Mouse (Mus musculus): ENCODE measurements around the gene Sesn2.
A peak's percentile ranks its signal among the peaks of the same experiment; 100 is the strongest.

The Sesn2 gene

GRCm38 (mm10) chr4:132514555-132515135 lies 4.3 kb upstream of the Sesn2 start:
- peak; percentile 74 to 87 for DNase-seq (ENCODE audit: low spot score in 2 of 2)

GRCm38 (mm10) chr4:132513395-132514273 lies 3.3 kb upstream of the Sesn2 start:
- no peak for DNase-seq (ENCODE audit: low spot score in 2 of 2)

GRCm38 (mm10) chr4:132512080-132512479 lies 1.8 kb upstream of the Sesn2 start:
- DNase-seq (ENCODE audit: low spot score in 2 of 2), result no peak

GRCm38 (mm10) chr4:132509621-132510296 lies 542 bp downstream of the Sesn2 start:
- peak; percentile 49 to 65 for DNase-seq (ENCODE audit: low spot score in 2 of 2)

DNA sequence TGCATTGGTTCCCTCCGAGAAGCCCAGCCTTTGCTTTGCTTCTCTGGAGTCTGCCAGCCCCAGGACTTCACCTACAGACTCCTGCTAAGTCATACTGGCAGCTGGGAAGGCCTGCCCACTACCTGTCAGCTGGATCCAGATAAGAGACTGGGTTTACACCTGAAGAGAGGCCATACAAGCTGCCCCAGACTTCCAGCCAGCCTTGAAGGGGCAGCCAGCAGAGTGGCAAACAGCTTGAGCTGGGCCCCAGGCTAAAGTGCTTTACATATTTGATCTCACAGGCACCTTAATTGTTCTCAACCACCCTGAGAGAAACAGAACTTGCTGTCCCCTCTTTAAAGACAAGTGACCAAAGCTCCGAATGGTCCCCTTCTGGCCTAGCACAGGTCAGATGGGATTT lies 3.1 kb downstream of the Sesn2 start:
- no peak for DNase-seq (ENCODE audit: low spot score in 2 of 2)

GRCm38 (mm10) chr4:132506250-132506649 lies 4.1 kb downstream of the Sesn2 start:
- no peak for DNase-seq (ENCODE audit: low spot score in 2 of 2)

DNA sequence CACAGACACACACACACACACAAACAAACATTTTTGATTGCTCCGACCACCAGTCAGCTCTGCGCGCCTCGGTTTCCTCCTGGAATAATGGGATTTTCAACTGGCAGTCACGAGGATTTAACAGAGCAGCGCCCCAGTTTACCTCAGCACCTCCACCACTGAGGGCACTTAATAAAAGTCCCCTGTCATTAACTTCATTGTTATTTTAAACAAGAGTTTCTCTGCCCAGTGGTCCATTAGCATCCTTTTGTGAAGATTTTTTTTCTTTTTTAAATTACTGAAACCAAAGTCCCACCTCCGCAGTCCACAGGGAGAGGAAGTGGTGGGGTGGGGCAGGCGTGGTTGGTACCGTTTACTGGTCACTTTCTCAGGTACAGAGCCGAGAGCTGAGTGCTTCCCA lies 4.5 kb downstream of the Sesn2 start:
- DNase-seq (ENCODE audit: low spot score in 2 of 2), result no peak

DNA sequence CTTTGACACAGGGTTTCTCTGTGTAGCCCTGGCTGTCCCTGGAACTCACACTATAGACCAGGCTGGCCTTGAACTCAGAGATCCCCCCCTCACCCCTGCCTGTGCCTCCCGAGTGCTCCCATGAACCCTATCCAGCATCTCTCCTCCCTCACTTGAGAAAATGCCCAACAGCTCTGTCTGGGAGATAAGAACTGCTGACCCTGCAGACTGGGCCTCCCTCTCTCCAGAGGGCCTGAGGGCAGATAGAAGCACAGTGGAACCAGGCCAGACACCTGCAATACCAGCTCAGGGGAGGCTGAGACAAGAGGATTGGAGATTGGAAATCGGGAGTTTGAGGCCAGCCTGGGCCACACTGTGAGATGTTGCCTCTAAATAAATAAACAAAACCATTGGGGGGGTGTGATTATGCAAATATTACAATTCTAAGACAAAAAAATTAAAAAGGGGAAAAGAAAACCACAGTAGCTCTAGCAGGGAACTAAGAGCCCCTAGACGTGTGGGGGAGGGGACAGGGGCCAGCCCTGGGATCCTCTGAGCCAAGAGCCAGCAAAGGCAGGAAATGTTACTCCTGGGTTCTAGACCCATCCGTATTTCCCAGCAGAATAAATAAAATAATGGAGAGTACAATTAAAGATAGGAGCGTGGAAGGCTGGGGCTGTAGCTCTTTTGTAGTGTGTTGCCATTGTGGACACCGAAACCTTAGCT lies 5.1 kb downstream of the Sesn2 start:
- no peak for DNase-seq (ENCODE audit: low spot score in 2 of 2)

GRCm38 (mm10) chr4:132503344-132503743 lies 7.0 kb downstream of the Sesn2 start:
- no peak for DNase-seq (ENCODE audit: low spot score in 2 of 2)

GRCm38 (mm10) chr4:132501639-132502038 lies 8.7 kb downstream of the Sesn2 start:
- DNase-seq (ENCODE audit: low spot score in 2 of 2), result no peak

- DNase-seq (ENCODE audit: low spot score in 2 of 2), result no peak
These were observed 15.9 kb downstream of the Sesn2 start for GRCm38 (mm10) chr4:132494271-132494918.

DNA sequence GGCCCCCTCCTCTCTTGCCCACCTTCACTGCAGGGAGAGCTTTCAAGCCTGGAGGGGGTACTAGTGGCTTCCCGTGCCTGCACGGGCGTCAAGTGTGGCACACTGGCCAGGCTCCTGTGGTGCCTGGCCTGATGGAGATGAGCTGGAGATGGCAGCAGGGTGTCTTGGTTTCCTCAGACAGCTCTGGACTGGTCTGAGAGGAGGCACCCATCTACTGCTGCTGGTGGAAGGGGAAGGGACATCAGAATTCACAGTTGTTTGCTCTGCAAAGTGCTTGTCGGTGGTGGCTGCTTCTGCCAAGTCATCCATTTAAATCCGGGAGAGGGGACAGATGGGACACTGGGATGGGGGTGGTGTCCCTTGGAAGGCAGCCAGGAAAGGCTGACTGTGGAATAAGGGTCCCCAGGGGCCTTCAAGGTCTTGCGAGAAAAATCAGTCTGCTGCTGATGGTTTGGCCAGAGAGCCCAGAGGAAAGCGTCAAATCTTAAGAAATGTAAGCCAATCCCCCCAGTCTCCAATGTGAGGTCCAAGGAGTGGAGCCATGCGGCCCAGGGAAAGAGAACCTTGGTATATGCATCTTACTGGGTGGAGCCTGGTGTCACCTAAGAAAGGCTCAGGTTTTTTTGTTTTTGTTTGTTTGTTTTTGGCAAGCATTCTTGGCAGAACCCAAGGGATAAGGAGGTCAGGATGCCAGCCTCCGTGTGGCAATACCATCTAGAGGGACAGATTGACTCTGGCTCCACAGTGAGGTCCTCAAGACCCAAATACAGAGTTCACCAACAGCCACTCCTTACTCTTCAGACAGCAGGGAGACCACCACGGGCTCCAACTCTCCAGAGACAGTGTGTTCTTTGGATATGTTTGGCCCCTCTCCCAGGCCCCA lies 17.9 kb downstream of the Sesn2 start:
- peak in 1 of 2 experiments; percentile 80 for DNase-seq (ENCODE audit: low spot score in 2 of 2)

GRCm38 (mm10) chr4:132491748-132492147 lies 18.6 kb downstream of the Sesn2 start:
- DNase-seq (ENCODE audit: low spot score in 2 of 2), result peak in 1 of 2 experiments; percentile 4

GRCm38 (mm10) chr4:132491057-132491456 lies 19.2 kb downstream of the Sesn2 start:
- no peak for DNase-seq (ENCODE audit: low spot score in 2 of 2)

- no peak for DNase-seq (ENCODE audit: low spot score in 2 of 2)
These were observed 19.9 kb downstream of the Sesn2 start for GRCm38 (mm10) chr4:132490273-132491010.

DNA sequence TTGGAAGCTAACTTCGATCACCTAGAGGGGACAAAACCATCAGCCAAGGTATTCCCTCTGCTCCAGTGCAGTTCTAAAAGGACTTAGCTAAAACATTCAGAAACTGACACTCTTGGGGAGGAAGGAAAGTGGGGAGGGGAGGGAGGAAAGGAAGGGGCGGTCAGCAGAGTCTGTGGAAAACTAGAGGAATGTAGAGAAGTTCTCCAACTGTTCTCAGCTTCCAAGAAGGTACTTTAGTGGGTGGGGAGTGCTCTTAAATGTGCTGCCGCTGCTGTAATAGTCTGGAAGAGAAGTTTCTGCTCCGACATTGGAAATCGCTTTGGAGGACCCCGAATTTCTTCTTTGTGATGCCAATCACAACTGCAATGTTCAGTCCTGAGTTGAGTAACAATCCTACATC lies 21.3 kb downstream of the Sesn2 start:
- DNase-seq (ENCODE audit: low spot score in 2 of 2), result no peak

DNA sequence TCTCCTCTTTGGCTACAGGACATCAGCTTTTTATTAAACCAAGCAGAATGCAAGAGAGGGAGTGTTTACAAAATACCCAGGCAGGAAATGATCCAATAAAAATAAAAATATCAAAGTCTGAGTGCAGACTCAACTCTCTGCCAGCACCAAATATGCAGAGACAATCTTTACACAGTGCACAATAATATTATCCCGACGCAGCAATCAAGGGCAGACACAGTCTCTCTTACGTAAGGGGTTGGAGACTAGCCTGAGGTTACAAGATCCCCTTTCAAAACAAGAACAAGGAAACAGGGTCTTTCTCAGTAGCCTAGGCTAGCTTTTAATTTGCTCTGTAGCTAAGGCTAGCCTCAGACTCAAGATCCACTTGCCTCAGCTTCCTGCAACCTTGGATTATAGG lies 21.8 kb downstream of the Sesn2 start:
- DNase-seq (ENCODE audit: low spot score in 2 of 2), result no peak

DNA sequence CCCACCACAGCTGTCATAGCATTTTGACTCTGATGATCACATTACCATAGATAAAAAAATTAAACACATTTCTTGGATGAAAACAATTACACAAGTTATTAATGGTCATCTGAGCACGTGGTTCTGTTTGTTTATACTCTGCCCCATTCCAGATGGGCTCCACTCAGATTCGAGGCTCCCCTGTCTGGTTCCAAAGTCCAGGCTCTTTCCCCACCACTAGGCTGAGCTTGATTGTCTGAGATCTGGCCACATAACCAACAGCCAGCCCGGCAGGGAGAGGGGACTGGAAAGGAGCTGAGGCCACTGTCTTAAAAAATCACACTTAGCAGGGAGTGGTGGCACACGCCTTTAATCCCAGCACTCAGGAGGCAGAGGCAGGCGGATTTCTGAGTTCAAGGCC lies 25.5 kb downstream of the Sesn2 start:
- DNase-seq (ENCODE audit: low spot score in 2 of 2), result no peak

DNA sequence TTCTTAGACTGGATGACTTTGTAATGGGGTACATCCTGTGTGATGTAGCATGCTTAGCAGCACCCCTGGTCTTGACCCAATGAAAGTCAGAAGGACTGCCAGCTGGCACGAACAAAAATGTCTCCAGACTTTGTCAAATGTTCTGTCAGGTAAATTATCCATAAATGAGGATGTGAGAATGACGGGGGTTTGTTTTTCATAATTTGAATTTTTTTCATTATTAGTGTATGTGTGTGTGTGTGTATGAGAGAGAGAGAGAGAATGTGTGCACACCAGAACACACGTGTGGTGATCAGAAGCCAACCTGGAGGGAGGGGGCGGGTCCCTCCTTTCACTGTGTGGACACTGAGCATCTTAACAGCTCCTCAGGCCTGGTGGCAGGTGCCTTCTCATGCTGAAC lies 26.1 kb downstream of the Sesn2 start:
- DNase-seq (ENCODE audit: low spot score in 2 of 2), result no peak
